Mouse (Mus musculus) ovary, adult 18-20 months (tissue): ENCODE results near the gene Cyp2j5.
"Not testable (repeated sequence)": the region's sequence is repeated elsewhere in the genome, so short reads cannot be mapped to it uniquely, and the experiment has no call there.

ENCODE experiments used
- DNase-seq: peaks from one replicate; pipeline ENCODE4 v3.0.0; 2022; ENCODE audit warnings: low spot score, mixed read lengths

The Cyp2j5 gene

DNA sequence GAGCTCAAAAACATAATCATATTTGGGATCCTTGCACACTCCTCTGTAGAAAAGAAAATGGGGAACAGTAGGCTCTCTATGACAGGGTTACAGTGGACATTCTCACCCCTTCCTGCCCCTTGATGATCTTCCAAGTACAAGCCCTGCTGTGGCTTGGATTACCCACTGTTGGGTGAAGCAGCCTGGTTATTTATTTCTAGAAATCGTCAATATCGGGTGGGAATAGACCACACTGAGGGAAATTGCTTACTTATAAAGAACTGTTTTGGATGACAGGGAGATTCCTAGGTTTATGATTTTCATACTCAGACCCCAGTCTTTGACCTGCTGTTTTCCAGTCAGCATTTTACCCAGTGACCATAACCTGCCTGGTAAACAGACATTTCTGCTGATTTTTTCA, at the start of gene Cyp2j5:
Gene Cyp2j5, minus strand, starts transcription at position 164 of the 400 bp plus-strand sequence.
- no peak for DNase-seq

DNA sequence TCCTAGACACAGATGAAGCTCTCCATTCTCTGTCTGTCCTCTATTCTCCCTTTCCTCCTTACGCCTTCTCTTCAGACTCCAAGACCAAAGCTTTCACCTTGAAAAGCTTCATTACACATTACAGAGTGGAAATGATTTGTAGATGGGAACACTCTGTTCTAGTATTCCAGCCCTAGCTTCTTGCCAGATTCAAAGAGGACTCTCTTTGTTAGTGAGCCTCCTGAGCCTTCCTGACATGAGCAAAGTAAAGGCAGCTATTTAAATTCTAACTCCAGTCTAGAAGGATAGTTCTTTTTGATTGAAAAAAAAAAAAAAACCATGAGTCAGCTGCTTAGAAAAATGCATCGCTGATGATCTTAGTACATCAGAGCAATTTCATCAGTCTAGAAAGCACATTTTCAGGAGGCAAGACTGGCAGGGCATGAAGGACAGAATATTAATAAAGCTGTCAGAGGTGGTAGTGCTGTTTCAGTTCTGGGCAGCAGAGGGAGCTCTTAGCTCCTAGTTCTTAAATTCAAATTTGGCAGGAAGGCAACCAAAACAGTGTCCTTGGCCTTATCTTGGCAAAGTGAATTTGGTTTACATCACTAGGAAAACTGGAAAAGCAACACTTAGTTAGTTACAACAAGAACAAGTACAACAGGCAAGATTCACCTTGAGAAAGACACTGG, 41.5 kb upstream of the Cyp2j5 start:
- peak; percentile 7 for DNase-seq

DNA sequence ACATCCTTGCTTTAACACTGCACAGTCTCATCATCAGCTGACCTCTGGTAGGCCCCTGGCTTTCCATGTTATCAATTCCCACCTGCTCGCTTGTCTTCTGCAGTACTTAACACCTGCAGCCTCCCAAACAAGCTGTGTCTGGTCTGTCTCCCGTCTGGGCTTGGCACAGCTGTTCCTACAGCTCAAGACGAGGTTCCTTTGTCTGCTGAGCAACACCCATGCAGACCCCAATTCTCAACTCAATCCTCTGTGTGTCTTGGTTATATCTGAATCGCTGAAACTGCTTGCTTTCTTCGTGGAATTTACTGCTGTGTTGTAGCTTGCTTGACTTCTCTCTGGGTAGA, 34.2 kb upstream of the Cyp2j5 start:
- DNase-seq, result no peak

DNA sequence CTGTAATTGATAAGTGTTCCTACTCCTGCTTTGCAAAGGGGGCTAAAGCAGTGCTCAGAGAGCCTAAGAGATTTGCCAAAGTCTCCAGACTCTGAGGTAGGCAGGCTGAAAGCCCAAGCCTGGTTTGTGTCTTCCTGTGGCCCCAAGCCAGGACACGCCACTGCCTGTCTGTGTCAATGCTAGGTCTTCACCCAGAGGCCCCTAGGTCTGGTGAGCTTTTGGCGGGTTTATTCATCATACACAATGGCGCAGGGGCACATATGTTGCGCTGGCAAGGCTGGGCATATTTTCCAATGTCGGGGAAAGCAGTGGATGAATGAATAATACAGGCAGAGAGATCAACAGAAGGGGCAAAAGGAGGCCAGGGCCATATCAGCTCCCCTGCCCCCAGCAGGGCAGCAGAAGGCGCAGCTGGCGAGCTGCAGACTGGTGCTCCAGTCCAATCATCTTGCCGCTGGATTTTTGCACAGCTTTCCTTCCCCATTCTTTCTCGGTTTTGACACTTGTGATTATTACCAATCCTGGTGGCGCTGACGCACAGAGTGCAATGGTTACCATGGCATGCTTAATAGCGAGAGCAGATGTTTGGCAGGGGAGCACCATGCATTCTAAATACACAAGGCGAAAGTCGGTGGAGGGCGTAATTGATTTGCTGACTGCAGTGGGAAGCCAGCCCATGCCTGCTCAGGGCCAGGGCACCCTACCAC, 33.7 kb upstream of the Cyp2j5 start:
- DNase-seq, result no peak

GRCm38 (mm10) chr4:96696614-96697360, 32.8 kb upstream of the Cyp2j5 start:
- no peak for DNase-seq

- no peak for DNase-seq
Observed at GRCm38 (mm10) chr4:96687358-96687803, 23.4 kb upstream of the Cyp2j5 start.

DNA sequence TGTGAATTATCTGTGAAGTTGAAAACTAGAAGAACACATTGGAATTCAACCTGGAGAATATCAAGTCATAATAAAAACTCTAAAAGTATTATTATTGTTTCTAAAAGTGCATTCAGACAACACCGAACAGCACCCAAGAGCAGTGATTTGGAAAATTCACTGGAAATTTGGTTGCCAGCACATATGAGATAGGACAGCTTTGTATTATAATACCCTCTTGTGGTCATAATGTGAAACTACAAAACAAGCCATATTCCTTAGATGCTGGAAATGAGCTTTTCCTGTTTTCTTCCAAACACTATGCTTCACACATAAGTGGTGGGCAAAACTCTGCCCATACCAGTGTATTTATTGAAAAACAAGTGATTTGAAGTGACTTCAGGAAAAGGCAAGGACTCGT, 19.5 kb upstream of the Cyp2j5 start:
- no peak for DNase-seq

DNA sequence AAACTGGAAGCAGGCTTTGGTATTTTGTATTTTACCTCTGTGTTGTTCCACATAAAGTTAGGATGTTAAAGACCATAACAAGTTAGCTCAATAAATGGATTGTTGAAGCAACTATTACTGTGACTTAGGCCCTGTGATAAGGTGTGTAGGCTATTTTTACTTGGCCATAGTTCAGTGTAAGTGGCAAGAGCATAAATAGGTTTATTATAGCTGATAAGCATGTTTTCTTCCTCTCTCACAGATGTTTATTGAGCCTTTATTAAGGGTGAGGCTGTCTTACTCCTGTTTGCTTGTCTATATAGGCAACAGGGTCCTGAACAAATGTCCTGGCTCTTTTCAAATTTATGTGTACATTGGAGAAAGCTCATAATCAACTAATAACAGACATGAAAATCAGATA, 17.0 kb upstream of the Cyp2j5 start:
- DNase-seq, result no peak

- no peak for DNase-seq
Observed at GRCm38 (mm10) chr4:96680233-96680632, 16.3 kb upstream of the Cyp2j5 start.

- no peak for DNase-seq
Observed at GRCm38 (mm10) chr4:96664668-96665454, 907 bp upstream of the Cyp2j5 start.

DNA sequence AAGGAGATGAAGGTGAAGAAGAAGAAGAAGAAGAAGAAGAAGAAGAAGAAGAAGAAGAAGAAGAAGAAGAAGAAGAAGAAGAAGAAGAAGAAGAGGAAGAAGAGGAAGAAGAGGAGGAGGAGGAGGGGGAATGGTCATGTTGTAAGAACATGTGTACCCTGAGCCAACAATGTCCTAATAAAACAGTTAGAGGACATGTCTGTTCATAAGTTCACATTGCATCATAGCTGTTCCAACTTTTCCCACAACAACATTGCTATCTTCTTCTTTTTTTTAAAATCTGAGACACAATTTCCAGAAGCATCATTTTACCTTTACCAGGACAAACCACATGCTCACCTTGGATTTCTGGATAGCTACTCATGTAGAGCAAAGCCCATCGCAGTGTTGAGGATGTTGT, 28.5 kb downstream of the Cyp2j5 start:
- DNase-seq, result no peak

DNA sequence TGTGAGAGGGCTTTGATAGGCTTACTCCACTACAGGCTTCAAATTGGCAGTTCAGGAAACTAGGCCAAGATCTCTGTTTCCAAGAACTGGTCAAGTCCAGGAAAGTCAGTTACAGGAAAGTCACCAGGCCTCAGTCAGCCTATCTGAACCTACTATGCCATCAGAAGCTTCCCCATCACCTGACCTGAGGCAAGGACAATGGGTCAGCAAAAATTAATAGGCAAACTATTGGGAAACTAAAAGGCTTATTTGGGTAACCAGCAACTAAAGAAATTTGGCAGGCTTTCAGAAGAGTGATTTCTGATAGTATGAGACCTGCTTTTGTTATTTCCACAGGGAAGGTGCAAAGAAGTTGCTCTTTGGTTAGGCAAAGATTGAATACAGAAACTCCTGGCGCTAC, 41.5 kb downstream of the Cyp2j5 start:
- no peak for DNase-seq

- DNase-seq, result no peak
Observed at GRCm38 (mm10) chr4:96591791-96592150, 72.2 kb downstream of the Cyp2j5 start.

DNA sequence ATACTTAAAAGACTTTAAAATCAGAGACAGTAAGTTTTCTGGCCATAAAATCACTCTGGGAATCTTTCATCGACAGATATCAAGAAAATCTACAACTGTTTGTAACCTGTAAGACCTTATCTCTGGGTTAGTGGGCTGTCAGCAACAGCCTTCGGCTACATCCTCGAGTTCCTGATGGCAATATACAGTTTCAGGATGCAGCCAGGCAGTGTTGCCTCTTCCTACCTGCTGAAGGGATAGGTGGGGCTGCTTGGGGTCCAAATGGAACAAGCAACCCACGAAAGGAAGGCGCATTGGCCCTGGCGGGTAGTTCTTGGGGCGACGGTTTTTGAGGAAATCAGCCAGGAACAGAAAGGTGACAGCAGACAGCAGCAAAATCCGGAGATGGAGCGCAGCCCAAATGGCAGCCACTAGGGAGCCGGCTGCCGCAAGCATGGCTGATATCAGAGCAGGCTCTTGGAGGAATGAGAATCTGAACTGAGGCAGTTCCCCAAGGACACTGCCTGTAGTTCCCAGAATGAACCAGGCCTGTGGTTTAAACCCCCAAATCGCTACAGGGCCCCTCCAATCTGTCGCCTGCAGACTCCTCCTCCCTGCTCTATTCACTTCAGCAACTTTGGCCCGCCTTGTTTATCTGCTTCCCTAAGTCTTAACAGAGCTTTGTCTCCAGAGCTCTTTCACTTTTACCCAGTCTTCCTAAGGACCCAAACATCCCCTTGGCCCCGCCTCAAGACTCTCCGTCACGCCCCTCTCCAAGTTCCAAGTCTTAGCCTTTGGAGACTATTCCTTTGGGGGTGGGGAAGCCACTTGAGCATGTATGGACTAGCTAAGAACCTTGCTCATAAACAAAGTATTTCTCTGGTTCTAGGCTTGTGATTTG, 72.8 kb downstream of the Cyp2j5 start, which contains the start of gene Cyp2j9:
Gene Cyp2j9, minus strand, starts transcription at position 668 of the 880 bp plus-strand sequence.
- DNase-seq, result peak; percentile 72

DNA sequence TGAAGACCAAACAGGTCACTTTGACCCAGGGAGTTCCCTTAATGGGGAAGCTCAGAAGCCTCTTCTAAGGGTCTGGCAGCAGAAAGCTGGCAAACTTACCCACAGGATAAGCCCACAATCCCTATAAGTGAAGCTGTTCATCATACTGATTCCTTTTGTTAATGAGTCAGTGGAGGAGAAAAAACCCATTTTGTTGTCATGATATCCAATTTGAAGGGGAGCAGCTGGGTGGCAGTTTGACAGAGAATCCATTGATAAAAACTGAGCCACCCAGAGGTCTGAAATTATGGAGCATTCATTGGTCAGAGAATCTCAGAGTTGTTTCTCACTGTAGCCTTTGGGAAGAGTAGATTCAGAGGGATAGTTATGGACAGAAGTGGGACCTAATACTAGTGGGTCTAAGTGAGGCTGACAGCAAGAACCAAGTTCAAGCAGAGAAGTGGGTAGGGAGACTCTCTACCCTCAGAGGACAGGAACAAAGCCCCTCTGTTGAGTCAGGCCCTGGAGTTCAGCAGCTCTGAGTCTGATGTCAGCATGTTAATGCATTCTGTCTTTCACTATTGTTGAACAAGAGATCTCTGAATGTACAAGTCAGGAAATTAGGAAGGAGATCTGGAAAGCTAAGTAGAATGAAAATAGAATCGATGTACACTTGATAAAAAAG, 82.4 kb downstream of the Cyp2j5 start:
- DNase-seq, result no peak

DNA sequence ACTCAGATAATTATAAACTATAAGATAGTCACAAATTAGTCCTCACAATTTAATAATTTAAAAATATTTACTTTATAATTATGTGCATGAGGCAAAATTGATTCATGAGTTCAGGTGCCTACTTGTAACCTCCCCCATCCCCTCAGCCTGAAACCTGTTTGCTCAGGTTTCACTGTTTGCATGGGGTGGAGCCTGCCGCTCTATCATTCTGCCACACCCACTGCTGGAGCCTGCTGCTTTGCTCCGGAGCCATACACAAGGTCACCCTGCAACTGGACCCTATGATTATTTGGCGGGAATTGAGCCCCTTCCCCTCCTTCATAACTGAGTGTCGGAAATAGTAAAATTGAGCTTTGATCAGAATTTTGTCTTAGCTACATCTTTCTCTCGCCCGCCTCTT, 83.6 kb downstream of the Cyp2j5 start:
- not testable (repeated sequence) for DNase-seq
